Mouse (Mus musculus): ENCODE data around the gene Rbm33.

The Rbm33 gene

DNA sequence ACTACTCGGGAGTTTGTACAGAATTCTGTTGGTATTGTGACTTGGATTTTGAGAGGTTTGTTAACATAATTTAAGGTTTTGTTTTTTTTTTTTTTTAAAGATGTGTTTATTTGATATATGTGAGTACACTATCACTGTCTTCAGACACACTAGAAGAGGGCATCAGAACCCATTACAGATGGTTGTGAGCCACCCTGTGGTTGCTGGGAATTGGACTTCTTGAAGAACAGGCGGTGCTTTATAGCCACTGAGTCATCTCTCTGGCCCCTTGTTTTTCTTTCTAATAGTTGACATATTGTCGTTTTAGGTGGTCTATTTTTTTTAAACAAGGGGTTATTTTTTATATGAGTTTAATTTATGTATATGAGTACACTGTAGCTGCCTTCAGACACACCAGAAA, 5.3 kb downstream of the Rbm33 start:
- intact Hi-C loops (cut with DNase I), result no loop called here

DNA sequence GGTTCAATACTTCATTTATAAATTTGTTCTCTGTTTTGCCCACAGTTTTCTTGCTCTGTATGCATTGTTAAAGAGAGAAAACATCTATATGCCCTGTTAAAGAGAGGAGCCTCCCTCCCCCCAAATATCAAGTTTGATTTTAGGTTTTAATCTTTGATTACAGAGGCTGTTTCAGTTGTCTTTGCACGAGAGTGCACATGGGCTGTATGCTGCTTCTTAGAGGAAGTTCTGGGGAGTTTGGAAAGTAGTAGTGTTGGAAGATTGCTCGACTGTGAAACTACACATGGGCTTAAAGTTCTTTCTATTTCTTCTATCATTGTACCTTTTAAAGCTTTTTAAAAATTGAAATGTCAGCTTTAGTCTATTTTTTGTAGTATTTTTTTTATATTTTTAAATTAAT, 6.9 kb downstream of the Rbm33 start:
- intact Hi-C loops (cut with DNase I), result no loop called here

DNA sequence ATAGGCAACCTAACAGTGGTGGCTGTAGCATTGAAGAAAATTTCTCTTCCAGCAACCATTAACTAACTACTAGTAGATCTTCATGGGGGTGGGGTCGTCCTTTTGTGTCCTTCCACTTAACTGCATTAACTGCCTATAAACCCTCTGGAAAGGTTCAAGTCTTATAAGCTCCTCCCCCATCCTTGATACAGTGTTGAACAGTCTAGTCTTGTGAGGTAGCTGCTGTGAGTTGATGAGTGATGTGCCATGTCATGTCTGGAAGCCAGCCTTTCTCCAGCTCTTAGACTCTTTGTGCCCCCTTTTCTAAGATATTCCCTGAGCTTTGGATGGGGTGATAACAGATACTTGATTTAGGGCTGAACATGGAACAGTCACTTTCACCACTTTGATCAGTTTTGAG, 7.5 kb downstream of the Rbm33 start:
- intact Hi-C loops (cut with DNase I), result no loop called here

DNA sequence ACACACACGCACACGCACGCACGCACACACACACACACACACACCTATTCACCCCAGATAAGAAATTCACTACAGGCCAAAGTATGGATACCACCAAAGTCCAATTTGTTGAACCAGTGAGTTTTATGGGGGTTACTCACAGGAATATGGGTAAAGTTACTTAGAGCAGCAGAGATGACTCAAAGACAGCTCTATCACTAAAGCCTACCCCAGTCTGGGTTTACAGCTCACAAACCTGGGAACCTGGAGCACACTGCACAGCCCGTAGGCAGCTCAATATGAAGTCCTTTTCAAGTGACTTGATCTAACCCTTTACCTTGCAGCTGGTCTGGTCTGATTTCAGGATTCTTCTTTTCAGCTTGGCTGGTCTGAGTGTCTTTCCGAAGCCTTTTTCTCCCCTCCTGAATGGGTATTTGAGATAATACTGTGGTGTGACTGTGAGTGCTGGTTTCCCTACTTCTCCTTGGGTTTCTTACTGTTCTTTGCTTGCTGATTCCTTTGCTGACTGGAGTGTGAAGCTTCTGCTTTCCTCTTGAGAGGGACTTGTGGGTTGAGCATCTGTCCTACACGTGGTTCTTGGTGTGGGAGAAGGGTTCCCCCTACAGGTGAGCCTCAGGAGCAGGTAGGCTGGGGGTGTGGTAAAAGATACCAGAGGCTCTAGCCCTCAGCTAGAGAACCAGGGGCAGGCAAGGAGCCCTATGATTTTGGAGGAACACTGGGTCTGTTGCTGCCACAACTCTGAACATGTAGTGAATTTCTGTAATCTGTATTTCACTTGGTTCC, 12.3 kb downstream of the Rbm33 start:
- intact Hi-C loops (cut with DNase I), result no loop called here

DNA sequence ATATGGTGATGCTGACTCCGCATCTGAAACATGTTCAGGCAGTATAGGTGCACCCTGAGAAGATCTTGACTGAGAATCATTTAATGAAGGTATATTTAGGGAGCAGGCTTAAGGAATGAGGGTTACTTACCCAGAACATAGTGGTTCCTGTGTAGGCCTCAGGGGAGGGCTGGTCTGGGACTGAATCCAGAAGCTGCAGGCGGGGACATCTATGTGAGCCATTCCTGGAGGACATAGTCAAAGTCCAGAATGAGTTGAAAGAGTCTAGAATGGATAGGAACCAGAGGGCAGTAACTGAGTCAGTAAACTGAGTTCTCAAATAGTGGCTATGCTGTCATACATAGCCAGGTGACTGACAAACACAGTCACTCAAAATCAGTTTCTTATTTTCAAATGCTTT, 16.8 kb downstream of the Rbm33 start:
- intact Hi-C loops (cut with DNase I), result no loop called here

DNA sequence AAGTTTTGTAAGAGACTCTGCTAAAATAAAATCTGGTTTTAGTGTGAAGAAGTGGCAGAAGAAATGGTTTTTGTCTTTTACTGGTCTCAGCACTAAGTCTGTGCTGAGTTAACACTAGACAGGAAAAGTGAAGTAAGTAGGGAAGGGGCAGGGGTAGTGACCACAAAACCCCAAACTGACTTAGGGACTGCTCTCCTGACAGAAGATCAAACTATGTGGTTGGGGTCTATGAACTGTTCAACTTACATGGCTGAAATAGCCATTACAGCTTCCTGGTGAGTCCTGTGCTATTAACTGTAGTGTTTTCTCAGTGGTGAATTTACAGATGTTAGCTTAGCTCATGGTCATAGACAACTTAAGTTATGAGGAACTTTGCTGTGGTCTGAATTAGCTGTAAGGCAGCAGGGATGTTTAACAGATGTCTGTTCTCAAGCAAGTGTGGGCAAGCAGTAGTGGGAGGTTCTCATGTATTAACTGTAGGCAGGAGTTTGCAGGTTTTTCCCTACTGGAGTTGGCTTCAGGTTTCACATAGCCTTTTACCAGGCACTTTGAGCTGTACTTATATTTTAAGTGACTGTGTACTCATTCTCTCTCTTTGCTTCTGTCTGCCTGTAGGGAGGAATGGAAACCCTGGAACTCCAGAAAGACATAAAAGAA, 35.1 kb downstream of the Rbm33 start:
- intact Hi-C loops (cut with DNase I), result no loop called here

DNA sequence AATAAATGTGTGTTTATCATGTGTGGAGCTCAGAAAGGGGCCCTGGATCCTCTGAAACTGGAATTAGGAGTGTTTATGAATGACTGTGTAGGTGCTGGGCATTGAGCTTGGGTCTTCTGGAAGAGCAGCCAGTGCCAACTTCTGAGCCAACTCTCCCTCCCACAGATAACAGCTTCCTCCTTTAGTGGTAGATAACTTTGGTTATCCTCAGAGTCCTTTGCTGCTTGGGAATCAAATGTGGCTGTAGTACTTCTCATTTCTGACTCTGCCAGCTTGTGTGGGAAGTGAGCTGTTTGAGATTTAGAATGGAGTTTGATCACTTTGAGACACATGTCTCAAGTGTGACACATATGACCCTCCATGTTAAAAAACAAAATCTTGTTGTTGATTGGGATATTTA, 38.7 kb downstream of the Rbm33 start:
- intact Hi-C loops (cut with DNase I), result no loop called here

DNA sequence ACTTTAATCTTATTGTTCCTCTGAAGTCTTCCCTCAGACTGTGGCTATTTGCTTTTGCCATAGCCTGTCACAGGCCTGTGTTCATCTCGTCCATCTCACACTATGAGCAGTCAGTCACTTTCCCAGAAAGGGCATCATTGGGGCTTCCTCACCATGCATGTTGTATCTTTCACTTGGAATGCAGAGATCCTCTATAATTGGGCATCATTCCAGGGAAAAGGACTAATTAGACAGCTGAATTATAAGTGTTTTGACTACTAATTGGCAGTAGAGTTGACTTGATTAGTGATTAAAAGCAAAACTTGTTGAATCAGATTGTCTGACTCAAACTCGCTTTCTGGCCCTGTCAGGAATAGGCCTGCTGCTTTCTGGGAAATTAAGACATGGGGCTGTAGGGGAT, 43.8 kb downstream of the Rbm33 start:
- intact Hi-C loops (cut with DNase I), result no loop called here

DNA sequence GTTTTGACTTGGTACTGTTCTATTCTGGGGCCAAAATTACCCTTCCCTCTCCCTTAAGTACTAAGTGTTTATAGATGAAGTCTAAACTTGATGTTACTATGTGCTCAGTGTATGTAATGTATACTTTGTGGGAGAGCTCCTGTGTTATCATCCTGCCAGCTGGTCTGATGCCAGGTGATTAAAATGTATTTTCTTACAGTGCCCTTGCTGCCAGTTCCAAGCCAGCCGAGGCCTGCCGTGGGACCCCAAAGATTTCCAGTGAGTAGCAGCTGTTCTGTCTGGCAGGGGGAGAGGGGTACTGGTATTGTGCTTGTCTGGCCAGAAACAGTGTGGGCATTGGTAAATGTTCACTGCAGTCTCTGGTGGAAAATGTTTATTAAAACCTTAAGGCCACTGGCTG, 51.1 kb downstream of the Rbm33 start:
- intact Hi-C loops (cut with DNase I), result no loop called here

DNA sequence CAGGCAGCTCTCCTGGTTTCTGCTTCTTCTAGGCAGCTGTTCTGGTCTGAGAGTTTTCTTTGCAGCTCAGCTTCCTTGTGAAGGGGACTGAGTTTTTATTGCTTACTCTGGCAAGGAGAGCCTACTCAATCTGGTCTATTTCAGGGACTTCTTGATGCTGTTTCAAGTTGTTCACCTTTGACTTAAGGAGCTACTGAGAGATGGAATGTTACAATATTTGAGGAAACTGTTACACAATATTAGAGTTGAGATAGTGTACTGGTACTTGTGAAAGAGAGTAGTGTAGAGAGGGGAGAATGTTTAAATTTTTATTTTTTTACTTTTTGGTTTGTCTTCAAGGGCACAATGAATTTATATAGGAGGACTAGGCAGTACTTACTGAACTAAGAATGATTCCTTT, 53.9 kb downstream of the Rbm33 start:
- intact Hi-C loops (cut with DNase I), result no loop called here

DNA sequence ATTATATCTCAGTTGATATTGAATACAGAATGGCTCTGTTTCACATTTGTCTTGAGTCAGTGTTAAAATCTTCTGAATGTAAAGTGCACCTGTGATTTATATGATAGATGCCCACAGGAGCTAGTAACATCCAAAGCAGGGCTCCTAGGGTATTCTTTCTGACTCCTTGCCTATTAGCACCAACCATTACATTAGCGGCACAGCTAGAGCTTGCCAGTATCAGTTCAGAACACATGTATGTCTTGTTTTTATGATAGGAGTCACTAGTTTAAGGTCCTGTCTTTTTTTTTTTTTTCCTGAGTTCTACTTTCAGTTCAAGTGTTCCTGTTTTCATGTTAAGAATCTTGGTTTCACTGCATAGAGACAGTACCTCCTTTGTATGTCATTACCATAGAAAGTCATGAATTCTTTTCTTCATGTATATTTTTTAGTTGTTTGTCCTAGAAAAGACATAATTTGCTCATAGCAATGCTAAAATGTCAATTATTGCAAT, 55.3 kb downstream of the Rbm33 start:
- intact Hi-C loops (cut with DNase I), result no loop called here

DNA sequence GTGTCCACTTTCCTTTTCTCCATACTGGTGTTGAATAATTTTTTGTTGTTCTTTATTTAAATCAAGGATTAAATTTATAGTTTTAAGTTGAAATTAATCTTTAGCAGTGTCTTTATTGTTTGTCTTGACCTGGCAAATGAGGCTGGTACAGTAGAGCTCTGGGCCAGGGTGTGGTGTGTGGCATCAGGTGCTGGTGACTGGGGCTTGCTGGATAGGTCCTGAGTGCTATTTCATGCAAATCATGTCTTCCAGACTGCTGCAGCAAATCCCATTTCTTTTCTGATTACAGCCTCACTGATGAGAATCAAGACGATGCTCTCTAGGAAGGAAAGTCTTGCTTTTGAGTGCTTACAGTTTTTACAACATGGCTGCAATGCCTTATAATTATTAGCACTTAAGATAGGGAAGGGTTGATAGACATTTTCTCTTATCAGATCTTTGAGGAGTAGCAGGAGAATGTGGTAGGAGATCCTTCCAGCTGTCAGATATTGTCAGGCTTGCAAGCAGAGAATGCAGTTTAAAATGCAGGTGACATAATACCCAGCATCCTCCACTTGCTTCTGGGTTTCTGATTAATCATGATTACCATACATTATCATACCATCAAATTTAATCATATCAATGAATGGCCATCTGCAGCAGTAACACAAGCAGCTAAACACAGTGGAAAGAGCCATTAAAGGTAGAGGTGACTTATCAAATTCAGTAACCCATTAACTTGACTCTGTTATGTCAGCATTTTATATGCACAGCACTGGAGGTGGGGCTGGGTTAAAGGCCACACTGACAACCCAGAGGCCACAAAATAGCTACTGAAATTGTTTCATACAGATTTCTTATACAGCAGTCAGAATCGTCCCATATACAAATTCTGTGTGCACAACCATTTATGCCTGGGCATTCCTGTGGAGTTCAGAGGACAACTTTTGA, 56.8 kb downstream of the Rbm33 start:
- intact Hi-C loops (cut with DNase I), result no loop called here

DNA sequence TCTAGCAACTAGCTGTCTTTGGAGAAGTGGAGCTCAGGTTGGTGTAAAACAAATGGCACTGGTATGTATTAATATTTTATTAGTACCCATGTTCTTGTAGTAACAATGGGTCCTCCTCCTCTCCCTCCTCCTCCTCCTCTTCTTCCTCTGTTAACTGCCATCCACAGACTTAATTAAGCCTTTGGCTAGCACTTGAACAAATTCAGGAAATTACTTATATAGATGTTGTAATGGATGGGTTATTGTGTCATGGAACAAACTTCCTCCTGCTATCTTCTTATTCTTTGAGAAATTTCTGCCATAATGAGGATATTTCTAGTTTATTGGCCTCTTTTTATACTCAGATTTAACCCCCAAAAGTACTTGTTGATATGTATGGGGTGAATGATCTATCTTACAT, 60.4 kb downstream of the Rbm33 start:
- intact Hi-C loops (cut with DNase I), result no loop called here

DNA sequence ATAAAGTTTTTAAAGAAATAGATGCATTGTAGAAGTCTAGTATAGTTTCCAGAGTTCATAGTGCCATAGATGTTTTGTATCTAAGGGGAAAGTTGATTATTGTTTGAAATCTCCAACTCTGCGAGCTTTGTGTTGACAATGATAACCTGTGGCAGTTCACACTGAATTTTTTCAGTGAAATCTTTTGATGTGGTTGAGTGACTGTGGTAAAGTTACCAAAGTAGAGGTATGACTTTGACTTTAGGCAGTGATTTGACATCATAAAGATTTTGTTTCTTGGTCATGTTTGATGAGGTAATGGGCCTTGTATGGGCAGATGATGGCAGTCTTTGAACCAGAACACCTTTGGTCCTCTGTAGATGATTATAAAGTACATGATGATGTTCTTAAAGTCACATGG, 65.4 kb downstream of the Rbm33 start:
- intact Hi-C loops (cut with DNase I), result loop anchor here (10.0 kb wide), 1 partner anchor 257 kb away; no protein-coding TSS in a partner anchor

DNA sequence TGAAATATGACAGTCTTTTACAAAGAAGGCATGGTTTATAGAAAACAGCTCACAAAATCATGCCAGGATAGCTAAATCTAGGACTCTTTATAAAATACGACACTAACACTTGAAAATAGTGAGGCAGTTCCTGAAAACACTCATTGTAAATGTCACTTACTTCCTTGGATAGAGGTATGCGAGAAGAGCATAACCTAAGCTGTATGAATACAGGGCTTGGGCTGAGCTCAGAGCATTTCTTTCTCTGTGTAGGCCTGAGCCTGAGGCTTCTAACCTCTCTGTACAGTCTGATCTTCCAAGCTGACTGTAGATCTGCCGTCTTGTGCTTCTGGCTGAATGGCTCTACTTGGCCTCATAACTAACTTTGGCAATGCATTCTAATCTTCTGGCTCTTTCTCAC, 69.9 kb downstream of the Rbm33 start:
- intact Hi-C loops (cut with DNase I), result loop anchor here (5.0 to 10.0 kb wide), 2 partner anchors 94 to 262 kb away; no protein-coding TSS in a partner anchor

DNA sequence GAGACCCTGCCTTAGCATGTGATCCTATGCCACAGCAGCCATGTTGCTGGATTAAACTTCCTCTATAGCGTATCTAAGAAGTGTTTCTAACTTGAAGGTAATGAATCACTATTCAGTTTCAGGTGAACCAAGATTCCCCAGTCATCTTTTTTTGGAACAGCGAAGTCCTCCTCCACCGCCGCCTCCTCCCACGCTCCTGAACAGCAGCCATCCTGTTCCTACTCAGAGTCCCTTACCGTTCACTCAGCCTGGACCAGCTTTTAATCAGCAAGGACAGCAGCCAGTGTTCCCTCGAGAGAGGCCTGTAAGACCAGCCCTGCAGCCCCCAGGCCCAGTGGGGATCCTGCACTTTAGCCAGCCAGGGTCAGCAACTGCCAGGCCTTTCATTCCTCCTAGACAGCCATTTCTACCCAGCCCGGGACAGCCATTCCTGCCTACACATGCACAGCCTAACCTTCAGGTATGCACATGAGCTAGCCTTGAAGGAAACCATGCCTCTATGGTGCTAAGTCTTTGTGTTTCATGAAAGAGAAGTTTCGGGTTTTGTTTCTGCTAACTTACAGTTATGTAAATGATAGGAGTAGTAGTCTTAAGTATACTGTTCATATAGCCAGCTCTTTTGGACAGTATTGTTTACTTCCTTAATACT, 70.7 kb downstream of the Rbm33 start:
- intact Hi-C loops (cut with DNase I), result loop anchor here (5.0 to 10.0 kb wide), 2 partner anchors 95 to 263 kb away; no protein-coding TSS in a partner anchor

DNA sequence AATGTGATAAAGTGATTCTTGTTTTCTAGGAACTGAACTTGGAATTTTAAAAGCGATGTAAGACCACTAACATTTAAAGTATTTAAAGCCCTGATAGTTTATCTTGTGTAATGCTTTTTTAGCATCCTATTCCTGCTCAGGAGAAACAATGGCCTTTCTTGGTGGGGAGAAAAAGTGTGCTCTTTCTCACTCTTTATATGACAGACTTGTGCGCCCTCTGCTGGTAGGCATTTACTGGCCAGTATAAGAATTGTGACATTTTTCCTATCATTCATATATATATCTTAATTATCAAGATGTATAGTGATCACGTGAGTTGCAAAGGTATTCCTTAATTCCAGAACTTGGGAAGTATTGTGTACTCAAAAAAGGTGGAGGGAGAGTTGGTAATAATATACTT, 71.3 kb downstream of the Rbm33 start:
- intact Hi-C loops (cut with DNase I), result loop anchor here (5.0 to 10.0 kb wide), 2 partner anchors 96 to 263 kb away; no protein-coding TSS in a partner anchor

DNA sequence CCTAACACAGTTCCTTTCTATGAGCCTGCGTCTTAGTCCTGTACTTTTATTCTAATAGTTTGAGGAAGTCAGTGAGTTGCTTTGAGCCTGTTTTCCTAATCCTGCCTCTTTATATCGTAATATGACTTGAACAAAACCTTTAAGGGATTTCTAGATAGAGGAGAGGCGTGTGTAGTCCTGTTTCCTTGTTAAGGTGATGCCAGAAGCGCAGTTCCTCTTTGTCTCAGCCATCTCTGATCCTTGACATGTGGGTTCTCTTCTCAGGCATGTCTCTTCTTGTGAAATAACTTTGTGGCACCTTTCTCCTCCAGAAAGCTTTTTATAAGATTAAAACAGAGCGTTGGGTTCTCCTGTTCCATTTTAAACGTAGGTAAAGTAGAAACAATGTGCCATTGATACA, 73.3 kb downstream of the Rbm33 start:
- intact Hi-C loops (cut with DNase I), result no loop called here

DNA sequence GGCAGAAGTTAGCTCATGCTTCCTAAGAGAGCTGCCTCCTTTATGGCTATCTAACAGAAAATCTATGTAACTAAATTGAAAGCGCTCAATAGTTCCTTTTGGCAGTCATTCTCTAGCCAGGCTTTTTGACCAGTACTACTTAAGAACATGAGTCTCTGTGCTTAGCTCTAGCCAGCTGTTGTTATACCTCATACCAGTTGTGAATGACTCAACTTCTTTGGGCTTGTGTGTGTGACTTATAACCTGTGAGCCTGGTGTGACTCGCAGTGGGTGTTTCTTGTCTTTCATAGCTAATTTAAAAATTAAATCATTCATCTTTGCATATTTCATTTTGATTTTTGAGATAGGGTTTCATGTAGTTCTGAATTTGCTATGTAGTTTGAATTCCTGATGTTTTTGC, 80.4 kb downstream of the Rbm33 start:
- intact Hi-C loops (cut with DNase I), result no loop called here

DNA sequence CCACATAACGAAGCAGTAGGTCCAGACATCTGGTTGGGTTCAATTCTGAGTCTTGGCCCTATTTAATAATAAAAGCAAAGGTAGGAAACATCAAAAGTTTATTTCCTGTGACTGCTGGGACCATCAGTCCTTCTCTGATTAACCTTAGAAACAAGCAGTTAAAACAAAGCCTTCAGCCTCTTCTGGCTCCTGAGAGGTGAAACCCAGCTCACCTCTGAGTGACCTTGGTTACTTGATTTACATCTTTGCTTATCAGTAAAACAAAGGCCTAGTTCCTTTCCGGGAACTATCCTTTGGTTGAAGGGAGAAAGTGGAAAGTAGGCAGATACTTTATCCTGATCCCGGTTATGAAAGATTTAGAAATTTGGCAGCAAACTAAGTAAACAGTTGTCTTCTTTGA, 81.8 kb downstream of the Rbm33 start:
- intact Hi-C loops (cut with DNase I), result no loop called here

All from adrenal gland (tissue).